Mouse (Mus musculus) midbrain, embryonic 14.5 days (tissue): ENCODE data around the gene Thada. TPM values are rescaled to one million over a fixed set of nuclear protein-coding genes. Genes with fewer than 3 reads are reported as not detected.

Source experiments
- ATAC-seq: fragments of 200-750 bp; cut with Nextera tagmentation; 2 replicates; pipeline ENCODE4 v1.8.0; 2017; ENCODE audit warnings: moderate number of reproducible peaks, moderate library complexity; ENCODE audit not compliant: low FRiP score, low TSS enrichment
- DNase-seq: peaks from one replicate; pipeline ENCODE4 v3.0.0-alpha.2; 2015
- H3K27ac ChIP-seq: fragments of 300-500 bp; sonication (generic); replicated peaks from 2 replicates; pipeline ENCODE4 v1.5.1; 2014; ENCODE audit warnings: mild to moderate bottlenecking, low read depth, low read length, moderate library complexity
- H3K27me3 ChIP-seq: fragments of 300-500 bp; sonication (generic); 2 replicates; pipeline ENCODE4 v1.6.1; 2014; ENCODE audit warnings: low read length, control low read depth, mixed read lengths; ENCODE audit not compliant: control insufficient read depth, insufficient read depth
- H3K36me3 ChIP-seq: fragments of 300-500 bp; sonication (generic); 2 replicates; pipeline ENCODE4 v1.6.1; 2014; ENCODE audit warnings: low read length, control low read depth; ENCODE audit not compliant: control insufficient read depth, insufficient read depth
- H3K4me1 ChIP-seq: fragments of 300-500 bp; sonication (generic); 2 replicates; pipeline ENCODE4 v1.6.1; 2014; ENCODE audit warnings: mild to moderate bottlenecking, antibody characterized with exemption, low read length, control low read depth; ENCODE audit not compliant: control insufficient read depth, insufficient read depth
- H3K4me2 ChIP-seq: fragments of 300-500 bp; sonication (generic); 2 replicates; pipeline ENCODE4 v1.6.1; 2014; ENCODE audit warnings: mild to moderate bottlenecking, low read length, moderate library complexity
- H3K4me3 ChIP-seq: fragments of 300-500 bp; sonication (generic); replicated peaks from 2 replicates; pipeline ENCODE4 v1.5.1; 2014; ENCODE audit warnings: low read depth, low read length
- H3K9ac ChIP-seq: fragments of 300-500 bp; sonication (generic); replicated peaks from 2 replicates; pipeline ENCODE4 v1.6.1; 2014; ENCODE audit warnings: mild to moderate bottlenecking, low read length, moderate library complexity
- H3K9me3 ChIP-seq: fragments of 300-500 bp; sonication (generic); 2 replicates; pipeline ENCODE4 v1.6.1; 2016; ENCODE audit warnings: low read length, control low read depth, mixed read lengths; ENCODE audit not compliant: control insufficient read depth
- WGBS: fragments of 180-500 bp; shearing (Covaris S2); extraction: QIAGEN DNeasy Blood & Tissue Kit; methylation state at CpG from one replicate; pipeline ENCODE4 v1.1.7; 2014; 5-methylcytosine and 5-hydroxymethylcytosine counted together
- polyA plus RNA-seq: library from polyadenylated mRNA; unstranded; fragments of >200 nt; fragmentation: Nextera tagmentation; extraction: Ambion mirVana; gene quantifications from 2 replicates; pipeline ENCODE4 v1.2.1, GENCODE M21; 2014

Gene Thada
- polyA plus RNA-seq, 1 experiment from 2014 or later = 9.5 TPM

- H3K9me3 ChIP-seq = no peaks in the 10 kb centered on the region
- H3K27ac ChIP-seq = peak overlapping the region; percentile 37; the same call in 1 of the 2 replicates
- 70% methylated on average over 18 of the region's 18 CpGs for WGBS
- no peak for ATAC-seq
- DNase-seq = no peak
- no peak overlapping the region for H3K4me2 ChIP-seq
- no peak overlapping the region for H3K4me3 ChIP-seq
- H3K27me3 ChIP-seq = peaks cover 5% of the 10 kb centered on the region; the same call in 1 of the 2 replicates
- H3K4me1 ChIP-seq = 0 out of 2 replicates have a peak, but pooled peaks cover 15% of the 10 kb centered on the region
- no peaks in the 10 kb centered on the region for H3K36me3 ChIP-seq
- no peak overlapping the region for H3K9ac ChIP-seq
Observed at GRCm38 (mm10) chr17:84181502-84182310, 284.3 kb downstream of the Thada start.

GRCm38 (mm10) chr17:84180715-84181501 is 285.1 kb downstream of the Thada start:
- Histone ChIP-seq H3K9me3 (no peaks in the 10 kb centered on the region), H3K27ac (no peak overlapping the region), H3K4me1 (0 out of 2 replicates have a peak, but pooled peaks cover 14% of the 10 kb centered on the region), H3K36me3 (no peaks in the 10 kb centered on the region), H3K27me3 (no peaks in the 10 kb centered on the region), H3K4me2 (no peak overlapping the region), H3K4me3 (no peak overlapping the region), H3K9ac (no peak overlapping the region)
- ATAC-seq (no peak), DNase-seq (no peak)
- WGBS = 51% methylated on average over 11 of the region's 11 CpGs

GRCm38 (mm10) chr17:84179973-84180365 is 286.0 kb downstream of the Thada start:
- Histone ChIP-seq H3K36me3 (no peaks in the 10 kb centered on the region), H3K4me2 (no peak overlapping the region), H3K9ac (no peak overlapping the region; the same call in 1 of the 2 replicates), H3K27me3 (no peaks in the 10 kb centered on the region), H3K4me1 (0 out of 2 replicates have a peak, but pooled peaks cover 9% of the 10 kb centered on the region), H3K27ac (no peak overlapping the region), H3K4me3 (no peak overlapping the region), H3K9me3 (no peaks in the 10 kb centered on the region)
- ATAC-seq = no peak
- no peak for DNase-seq
- 89% methylated on average over 4 of the region's 4 CpGs for WGBS

GRCm38 (mm10) chr17:84179026-84179972 is 286.7 kb downstream of the Thada start:
- Histone ChIP-seq H3K9ac (no peak overlapping the region; the same call in 1 of the 2 replicates), H3K9me3 (no peaks in the 10 kb centered on the region), H3K4me1 (0 out of 2 replicates have a peak, but pooled peaks cover 9% of the 10 kb centered on the region), H3K4me2 (no peak overlapping the region), H3K4me3 (no peak overlapping the region), H3K36me3 (no peaks in the 10 kb centered on the region), H3K27me3 (no peaks in the 10 kb centered on the region), H3K27ac (no peak overlapping the region)
- ATAC-seq = no peak
- no peak for DNase-seq
- WGBS = 88% methylated on average over 17 of the region's 17 CpGs

GRCm38 (mm10) chr17:84177481-84177880 is 288.5 kb downstream of the Thada start:
- Histone ChIP-seq H3K36me3 (no peaks in the 10 kb centered on the region), H3K4me3 (no peak overlapping the region), H3K4me2 (no peak overlapping the region), H3K9ac (no peak overlapping the region), H3K27ac (no peak overlapping the region), H3K9me3 (no peaks in the 10 kb centered on the region), H3K4me1 (no peaks in the 10 kb centered on the region), H3K27me3 (no peaks in the 10 kb centered on the region)
- DNase-seq = no peak
- 32% methylated on average over 8 of the region's 8 CpGs for WGBS
- ATAC-seq = no peak

- Histone ChIP-seq H3K9ac (no peak overlapping the region), H3K27ac (no peak overlapping the region), H3K27me3 (no peaks in the 10 kb centered on the region), H3K9me3 (no peaks in the 10 kb centered on the region), H3K4me1 (no peaks in the 10 kb centered on the region), H3K4me2 (no peak overlapping the region), H3K36me3 (no peaks in the 10 kb centered on the region), H3K4me3 (no peak overlapping the region)
- DNase-seq (no peak), ATAC-seq (no peak)
- 90% methylated on average over 7 of the region's 7 CpGs for WGBS
Observed at GRCm38 (mm10) chr17:84176446-84176845, 289.6 kb downstream of the Thada start.

GRCm38 (mm10) chr17:84175196-84175595 is 290.8 kb downstream of the Thada start:
- Histone ChIP-seq H3K9ac (no peak overlapping the region), H3K27me3 (no peaks in the 10 kb centered on the region), H3K9me3 (no peaks in the 10 kb centered on the region), H3K4me2 (no peak overlapping the region), H3K36me3 (no peaks in the 10 kb centered on the region), H3K27ac (no peak overlapping the region), H3K4me1 (no peaks in the 10 kb centered on the region), H3K4me3 (no peak overlapping the region)
- WGBS = 96% methylated on average over 17 of the region's 17 CpGs
- ATAC-seq = no peak
- DNase-seq = no peak

- no peaks in the 10 kb centered on the region for H3K9me3 ChIP-seq
- no peak overlapping the region for H3K9ac ChIP-seq
- ATAC-seq (no peak), DNase-seq (no peak)
- H3K4me1 ChIP-seq = no peaks in the 10 kb centered on the region
- H3K36me3 ChIP-seq = no peaks in the 10 kb centered on the region
- no peaks in the 10 kb centered on the region for H3K27me3 ChIP-seq
- no peak overlapping the region for H3K27ac ChIP-seq
- 95% methylated on average over 4 of the region's 4 CpGs for WGBS
- no peak overlapping the region for H3K4me3 ChIP-seq
- no peak overlapping the region for H3K4me2 ChIP-seq
Observed at GRCm38 (mm10) chr17:84167377-84167776, 298.6 kb downstream of the Thada start.
